Mouse (Mus musculus) heart, adult 2 months (tissue): ENCODE measurements at regions not wholly inside any gene's neighbourhood (a gene's known extent, or its start where the extent isn't known, plus 50 kb on each side); places are given as distances from the start of the nearest gene placed in this dataset.

Source experiments
- CTCF ChIP-seq: fragments of 200-600 bp; IDR thresholded peaks from 2 replicates; pipeline ENCODE4 v1.8.1; 2022; ENCODE audit warnings: antibody characterized with exemption, mild to moderate bottlenecking, moderate library complexity
- POLR2A ChIP-seq: fragments of 200-500 bp; IDR thresholded peaks from 2 replicates; pipeline ENCODE4 v1.6.1; 2011; ENCODE audit warnings: mild to moderate bottlenecking, low read depth, low read length, control low read depth; ENCODE audit not compliant: insufficient read depth

DNA sequence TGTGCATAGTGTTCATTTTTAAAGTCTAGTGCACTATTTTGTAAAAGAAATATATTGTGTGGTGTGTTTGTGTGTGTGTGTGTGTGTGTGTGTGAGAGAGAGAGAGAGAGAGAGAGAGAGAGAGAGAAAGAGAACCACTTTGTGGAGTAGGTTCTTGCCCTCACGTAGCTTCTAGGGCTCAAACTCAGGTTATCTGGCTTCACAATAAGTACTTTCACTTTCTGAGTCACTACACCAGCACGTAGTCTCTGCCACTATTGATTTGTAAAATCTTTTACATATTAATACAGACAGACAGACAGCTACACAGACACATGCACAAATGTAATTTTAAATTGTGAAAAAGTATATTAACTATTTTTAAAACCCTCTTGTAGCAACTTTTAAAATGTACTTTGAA is 70.9 kb upstream of the Armcx2 start:
- TF ChIP-seq CTCF (no peak), POLR2A (no peak)
